Mouse (Mus musculus) thymus, adult 2 months (tissue): ENCODE measurements around the gene Ehd2. TPM values are rescaled to one million over a fixed set of nuclear protein-coding genes. Genes with fewer than 3 reads are reported as not detected.

Source experiments
- DNase-seq: peaks from one replicate; pipeline ENCODE4 v3.0.0; 2021
- H3K27ac ChIP-seq: fragments of 200-500 bp; 2 replicates; pipeline ENCODE4 v1.5.1; 2012; ENCODE audit warnings: low read length, control low read depth; ENCODE audit not compliant: control insufficient read depth, insufficient read depth
- H3K27me3 ChIP-seq: fragments of 200-500 bp; 2 replicates; pipeline ENCODE4 v1.6.1; 2012; ENCODE audit warnings: mild to moderate bottlenecking, low read length, moderate library complexity, mixed read lengths; ENCODE audit not compliant: control insufficient read depth, insufficient read depth
- H3K36me3 ChIP-seq: fragments of 200-500 bp; 2 replicates; pipeline ENCODE4 v1.6.1; 2012; ENCODE audit warnings: mild to moderate bottlenecking, low read length, moderate library complexity; ENCODE audit not compliant: control insufficient read depth, insufficient read depth
- H3K4me1 ChIP-seq: fragments of 200-500 bp; replicated peaks from 2 replicates; pipeline ENCODE4 v1.6.1; 2012; ENCODE audit warnings: low read length; ENCODE audit not compliant: control insufficient read depth, insufficient read depth
- H3K4me3 ChIP-seq: fragments of 200-500 bp; 2 replicates; pipeline ENCODE4 v1.5.1; 2012; ENCODE audit warnings: mild to moderate bottlenecking, low read length, control low read depth, moderate library complexity; ENCODE audit not compliant: control insufficient read depth, insufficient read depth
- CTCF ChIP-seq: fragments of 200-500 bp; IDR thresholded peaks from 2 replicates; pipeline ENCODE4 v1.5.1; 2012; ENCODE audit warnings: mild to moderate bottlenecking, control low read depth, low read length, moderate library complexity, borderline replicate concordance; ENCODE audit not compliant: control insufficient read depth, poor library complexity, insufficient read depth; ENCODE audit errors: extremely low read depth
- POLR2A ChIP-seq: fragments of 200-500 bp; IDR thresholded peaks from 2 replicates; pipeline ENCODE4 v1.6.1; 2012; ENCODE audit warnings: mild to moderate bottlenecking, low read length, control low read depth, moderate library complexity; ENCODE audit not compliant: control insufficient read depth, poor library complexity, insufficient read depth; ENCODE audit errors: extremely low read depth
- WGBS: fragments of 180-500 bp; shearing (Covaris S2); methylation state at CpG from one replicate; pipeline ENCODE4 v1.1.7; 2018; 5-methylcytosine and 5-hydroxymethylcytosine counted together
- polyA plus RNA-seq: library from polyadenylated mRNA; depleted of rRNA; stranded (reverse); fragments of >200 nt; gene quantifications from 2 replicates; pipeline ENCODE4 v1.2.3, GENCODE M21; 2012

The Ehd2 gene
- polyA plus RNA-seq, 1 experiment, result 17.4 TPM

GRCm38 (mm10) chr7:15975904-15976303 is 8.5 kb upstream of the Ehd2 start:
- DNase-seq, result peak; percentile 51
- H3K36me3 ChIP-seq, result peaks cover 28% of the 10 kb centered on the region

DNA sequence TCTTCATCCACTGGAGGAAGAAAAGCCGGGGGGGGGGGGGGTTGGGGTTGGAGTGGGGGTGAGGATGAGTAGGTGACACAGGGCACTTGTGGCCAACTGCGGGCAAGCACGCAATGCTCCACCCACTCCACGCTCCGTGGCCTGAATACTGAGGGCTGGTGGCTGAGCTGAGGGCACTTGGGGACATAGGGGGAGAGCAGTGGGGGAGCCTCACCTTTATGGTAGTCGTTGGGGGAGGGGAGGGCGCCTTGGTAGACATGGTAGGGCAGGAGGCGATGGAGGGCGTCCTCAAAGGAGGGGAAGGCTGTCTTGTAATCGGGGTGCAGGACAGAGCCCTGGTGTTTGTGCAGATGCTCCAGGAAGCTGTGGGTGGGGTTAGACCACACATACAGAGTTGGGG is 8.1 kb upstream of the Ehd2 start:
- Histone ChIP-seq H3K36me3 (peaks cover 28% of the 10 kb centered on the region), H3K27me3 (no peaks in the 10 kb centered on the region)
- TF ChIP-seq POLR2A (no peak), CTCF (no peak)

More at GRCm38 (mm10) chr7:15975904-15976303, 8.5 kb upstream of the Ehd2 start:
- Histone ChIP-seq H3K4me3 (no peak overlapping the region), H3K4me1 (peaks cover 9% of the 10 kb centered on the region), H3K27ac (no peak overlapping the region), H3K27me3 (no peaks in the 10 kb centered on the region)
- WGBS, result 80% methylated on average over 4 of the region's 4 CpGs
- TF ChIP-seq CTCF, result no peak
- TF ChIP-seq POLR2A, result no peak

DNA sequence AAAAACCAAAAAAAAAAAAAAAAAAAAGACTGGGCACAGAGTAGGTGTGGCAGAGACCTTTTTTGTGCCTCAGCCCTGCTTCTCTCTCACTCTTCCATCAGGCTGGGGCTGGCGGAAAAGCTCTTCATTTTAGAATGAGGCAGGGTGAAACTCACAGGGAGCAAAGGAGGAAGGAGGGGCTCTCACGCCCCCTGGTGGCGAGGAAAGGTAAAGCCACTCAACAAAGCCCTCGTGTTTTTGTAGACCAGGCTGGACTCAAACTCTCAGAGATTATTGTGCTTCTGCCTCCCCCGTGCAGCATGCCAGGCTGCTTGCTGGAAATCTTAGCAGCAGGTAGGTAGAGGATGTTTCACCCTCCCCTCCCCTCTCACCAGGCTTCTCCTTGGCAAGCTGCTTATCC is 7.3 kb upstream of the Ehd2 start:
- WGBS, result 23% methylated on average over 5 of the region's 5 CpGs
- TF ChIP-seq POLR2A (no peak), CTCF (peak; percentile 81; the same call in 1 of the 2 replicates)
- Histone ChIP-seq H3K4me3 (no peak overlapping the region), H3K4me1 (peaks cover 9% of the 10 kb centered on the region), H3K36me3 (peaks cover 28% of the 10 kb centered on the region), H3K27me3 (no peaks in the 10 kb centered on the region), H3K27ac (no peak overlapping the region)
- DNase-seq, result peak; percentile 61

More for the DNA sequence above, 8.1 kb upstream of the Ehd2 start:
- Histone ChIP-seq H3K27ac (no peak overlapping the region), H3K4me1 (peaks cover 9% of the 10 kb centered on the region), H3K4me3 (no peak overlapping the region)
- peak; percentile 21 for DNase-seq
- whole genome bisulfite sequencing, result 66% methylated on average over 10 of the region's 10 CpGs

- Histone ChIP-seq H3K36me3 (peaks cover 28% of the 10 kb centered on the region), H3K4me1 (peaks cover 9% of the 10 kb centered on the region), H3K4me3 (no peak overlapping the region), H3K27ac (no peak overlapping the region), H3K27me3 (no peaks in the 10 kb centered on the region)
- WGBS, result 95% methylated on average over 25 of the region's 25 CpGs
- TF ChIP-seq CTCF (no peak), POLR2A (no peak)
- no peak for DNase-seq
Measured at GRCm38 (mm10) chr7:15972247-15972646, 4.9 kb upstream of the Ehd2 start.

DNA sequence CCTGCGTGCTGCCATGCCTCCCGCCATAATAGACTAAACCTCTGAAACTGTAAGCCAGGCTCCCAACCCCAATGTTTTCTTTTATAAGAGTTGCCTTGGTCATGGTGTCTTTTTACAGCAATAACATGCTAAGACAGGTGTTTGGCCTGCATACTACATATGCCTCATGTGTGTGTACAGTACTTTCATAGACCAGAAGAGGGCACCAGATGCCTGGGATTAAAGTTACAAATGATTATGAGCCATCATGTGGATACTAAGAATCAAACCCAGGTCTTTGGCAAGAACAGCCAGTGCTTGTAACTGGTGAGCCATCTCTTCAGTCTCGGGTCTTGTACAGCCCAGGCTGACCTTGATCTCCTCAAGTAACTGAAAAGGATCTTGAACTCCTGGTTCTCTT is 2.3 kb upstream of the Ehd2 start:
- Histone ChIP-seq H3K4me3 (no peak overlapping the region), H3K27me3 (no peaks in the 10 kb centered on the region), H3K36me3 (peaks cover 25% of the 10 kb centered on the region), H3K4me1 (no peaks in the 10 kb centered on the region), H3K27ac (no peak overlapping the region)
- WGBS, result 95% methylated on average over 3 of the region's 3 CpGs
- TF ChIP-seq CTCF (no peak), POLR2A (no peak)
- DNase-seq, result no peak

DNA sequence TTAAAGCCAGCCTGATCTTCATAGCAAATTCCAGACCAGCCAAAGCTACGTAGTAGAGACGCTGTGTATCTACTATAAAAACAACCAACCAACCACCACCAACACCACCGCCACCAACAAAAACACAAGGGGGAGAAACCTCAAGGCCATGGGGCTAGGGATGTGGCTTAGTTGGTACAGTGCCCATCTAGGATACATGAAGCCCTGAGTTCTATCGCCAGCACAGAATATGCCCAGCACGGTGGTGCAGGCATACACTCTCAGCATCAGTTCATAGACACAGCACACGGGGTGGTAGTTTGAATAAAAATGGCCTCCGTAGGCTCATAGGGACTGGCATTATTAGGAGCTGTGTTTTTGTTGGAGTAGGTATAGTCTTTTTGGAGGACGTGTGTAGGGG is 955 bp upstream of the Ehd2 start:
- peaks cover 17% of the 10 kb centered on the region for H3K36me3 ChIP-seq
- no peak overlapping the region for H3K4me3 ChIP-seq
- DNase-seq, result no peak
- H3K27ac ChIP-seq, result no peak overlapping the region
- WGBS, result 84% methylated on average over 8 of the region's 8 CpGs
- H3K4me1 ChIP-seq, result no peaks in the 10 kb centered on the region
- H3K27me3 ChIP-seq, result no peaks in the 10 kb centered on the region
- TF ChIP-seq CTCF (no peak), POLR2A (no peak)

- DNase-seq, result no peak
- Histone ChIP-seq H3K4me3 (no peak overlapping the region), H3K36me3 (peaks cover 2% of the 10 kb centered on the region; the same call in 1 of the 2 replicates), H3K27ac (no peak overlapping the region), H3K4me1 (no peaks in the 10 kb centered on the region), H3K27me3 (no peaks in the 10 kb centered on the region)
- TF ChIP-seq CTCF (no peak), POLR2A (no peak)
- WGBS, result 71% methylated on average over 3 of the region's 3 CpGs
Measured at GRCm38 (mm10) chr7:15966489-15966888, 878 bp downstream of the Ehd2 start.
